Mouse (Mus musculus): ENCODE data around the gene Sema3f. TPM values are rescaled to one million over a fixed set of nuclear protein-coding genes. Genes with fewer than 3 reads are reported as not detected.

Sema3f gene
- total RNA-seq, 2 experiments from 2014 or later, result not detected

GRCm38 (mm10) chr9:107695441-107696105 is 14.7 kb downstream of the Sema3f start:
- no peak for ATAC-seq (replicated peaks; ENCODE audit: low FRiP score, poor library complexity, severe bottlenecking)

- ATAC-seq (replicated peaks; ENCODE audit: low FRiP score, poor library complexity, severe bottlenecking), result no peak
These were observed 15.6 kb downstream of the Sema3f start for GRCm38 (mm10) chr9:107694627-107695026.

GRCm38 (mm10) chr9:107693433-107693987 is 16.8 kb downstream of the Sema3f start:
- ATAC-seq (replicated peaks; ENCODE audit: low FRiP score, poor library complexity, severe bottlenecking), result no peak

GRCm38 (mm10) chr9:107692785-107693184 is 17.5 kb downstream of the Sema3f start:
- ATAC-seq (replicated peaks; ENCODE audit: low FRiP score, poor library complexity, severe bottlenecking), result no peak

GRCm38 (mm10) chr9:107690391-107690790 is 19.9 kb downstream of the Sema3f start:
- ATAC-seq (replicated peaks; ENCODE audit: low FRiP score, poor library complexity, severe bottlenecking), result no peak

GRCm38 (mm10) chr9:107688939-107689338 is 21.3 kb downstream of the Sema3f start:
- ATAC-seq (replicated peaks; ENCODE audit: low FRiP score, poor library complexity, severe bottlenecking), result no peak

GRCm38 (mm10) chr9:107688415-107688814 is 21.9 kb downstream of the Sema3f start:
- ATAC-seq (replicated peaks; ENCODE audit: low FRiP score, poor library complexity, severe bottlenecking), result no peak

GRCm38 (mm10) chr9:107685231-107685981 is 24.9 kb downstream of the Sema3f start:
- 0 out of 2 replicates have a peak, but pooled peaks have one; percentile 18 for ATAC-seq (replicated peaks; ENCODE audit: low FRiP score, poor library complexity, severe bottlenecking)

GRCm38 (mm10) chr9:107682405-107682804 is 27.9 kb downstream of the Sema3f start:
- ATAC-seq (replicated peaks; ENCODE audit: low FRiP score, poor library complexity, severe bottlenecking), result no peak

- ATAC-seq (replicated peaks; ENCODE audit: low FRiP score, poor library complexity, severe bottlenecking), result no peak
These were observed 30.8 kb downstream of the Sema3f start, which contains the start of gene Gnat1 for GRCm38 (mm10) chr9:107679501-107679900. Gene Gnat1 (minus strand): TSS chr9:107679712.

GRCm38 (mm10) chr9:107678861-107679260 is 31.4 kb downstream of the Sema3f start:
- no peak for ATAC-seq (replicated peaks; ENCODE audit: low FRiP score, poor library complexity, severe bottlenecking)

- peak; percentile 68 for ATAC-seq (replicated peaks; ENCODE audit: low FRiP score, poor library complexity, severe bottlenecking)
These were observed 32.3 kb downstream of the Sema3f start for GRCm38 (mm10) chr9:107677819-107678526.

- peak; percentile 66 for ATAC-seq (replicated peaks; ENCODE audit: low FRiP score, poor library complexity, severe bottlenecking)
These were observed 33.0 kb downstream of the Sema3f start for GRCm38 (mm10) chr9:107677091-107677784.

GRCm38 (mm10) chr9:107676302-107676701 is 34.0 kb downstream of the Sema3f start:
- no peak for ATAC-seq (replicated peaks; ENCODE audit: low FRiP score, poor library complexity, severe bottlenecking)

- no peak for ATAC-seq (replicated peaks; ENCODE audit: low FRiP score, poor library complexity, severe bottlenecking)
These were observed 34.5 kb downstream of the Sema3f start for GRCm38 (mm10) chr9:107675671-107676301.

GRCm38 (mm10) chr9:107674609-107675429 is 35.5 kb downstream of the Sema3f start:
- no peak for ATAC-seq (replicated peaks; ENCODE audit: low FRiP score, poor library complexity, severe bottlenecking)

- no peak for ATAC-seq (replicated peaks; ENCODE audit: low FRiP score, poor library complexity, severe bottlenecking)
These were observed 40.0 kb downstream of the Sema3f start for GRCm38 (mm10) chr9:107670259-107670658.

- no peak for ATAC-seq (replicated peaks; ENCODE audit: low FRiP score, poor library complexity, severe bottlenecking)
These were observed 40.8 kb downstream of the Sema3f start, which contains the start of gene Slc38a3 for GRCm38 (mm10) chr9:107669480-107669945. Gene Slc38a3 (minus strand): TSS chr9:107669530.
